Mouse (Mus musculus): ENCODE results near the gene Elf2. TPM values are rescaled to one million over a fixed set of nuclear protein-coding genes. Genes with fewer than 3 reads are reported as not detected.

The Elf2 gene
- polyA plus RNA-seq, 1 experiment from 2014 or later = 22.3 TPM

DNA sequence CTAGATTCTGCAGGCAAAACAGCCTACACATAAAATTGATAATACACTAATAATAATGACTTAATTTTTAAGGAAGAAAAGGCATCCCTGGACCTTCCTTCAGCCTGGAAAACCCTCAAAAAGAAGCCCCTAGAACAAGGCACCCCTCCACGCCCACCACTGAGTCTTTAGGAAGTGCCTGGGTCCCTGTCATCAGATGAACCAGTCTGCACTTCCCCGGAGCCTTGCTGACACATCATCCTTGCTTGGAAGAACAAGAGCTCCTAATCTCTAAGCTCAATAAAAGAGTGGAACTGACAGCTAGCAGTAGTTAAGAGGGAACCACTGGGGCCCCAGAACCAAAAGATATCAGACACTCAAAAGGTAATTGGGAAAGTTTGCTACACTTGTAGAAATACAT is 33.8 kb downstream of the Elf2 start:
- Histone ChIP-seq H3K4me2 (no peak overlapping the region), H3K9ac (no peak overlapping the region), H3K4me3 (replicated peaks) (no peak overlapping the region), H3K36me3 (replicated peaks) (peaks cover 63% of the 10 kb centered on the region), H3K27me3 (no peaks in the 10 kb centered on the region), H3K9me3 (replicated peaks) (no peaks in the 10 kb centered on the region), H3K4me1 (replicated peaks) (no peaks in the 10 kb centered on the region), H3K27ac (replicated peaks) (no peak overlapping the region)
- WGBS (ENCODE audit: insufficient replicate concordance) = 60% methylated on average over 2 of the region's 2 CpGs
- ATAC-seq (ENCODE audit: insufficient read depth) = no peak

DNA sequence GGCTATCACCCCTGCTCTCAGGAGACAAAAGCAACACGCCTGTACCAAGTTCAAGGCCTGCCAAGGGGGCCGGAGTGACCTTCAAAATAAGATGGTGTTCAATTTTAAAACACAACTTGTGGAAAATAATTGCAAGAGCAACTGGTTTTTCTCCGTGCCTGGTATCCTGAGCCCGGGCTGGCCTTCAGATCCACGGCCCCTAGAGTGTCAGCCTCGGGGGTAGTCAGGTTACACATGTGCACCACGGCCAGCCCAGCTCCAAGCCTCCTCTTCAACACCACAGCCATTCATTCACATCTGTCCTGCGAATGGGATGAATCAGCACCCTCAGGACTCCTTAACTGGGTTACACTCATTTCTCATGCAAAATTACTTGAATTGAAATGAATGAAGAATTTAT is 34.5 kb downstream of the Elf2 start:
- Histone ChIP-seq H3K9me3 (replicated peaks) (no peaks in the 10 kb centered on the region), H3K27me3 (no peaks in the 10 kb centered on the region), H3K4me1 (replicated peaks) (no peaks in the 10 kb centered on the region), H3K27ac (replicated peaks) (no peak overlapping the region), H3K4me2 (no peak overlapping the region), H3K4me3 (replicated peaks) (no peak overlapping the region), H3K36me3 (replicated peaks) (peaks cover 63% of the 10 kb centered on the region), H3K9ac (no peak overlapping the region)
- 87% methylated on average over 8 of the region's 8 CpGs for WGBS (ENCODE audit: insufficient replicate concordance)
- no peak for ATAC-seq (ENCODE audit: insufficient read depth)

DNA sequence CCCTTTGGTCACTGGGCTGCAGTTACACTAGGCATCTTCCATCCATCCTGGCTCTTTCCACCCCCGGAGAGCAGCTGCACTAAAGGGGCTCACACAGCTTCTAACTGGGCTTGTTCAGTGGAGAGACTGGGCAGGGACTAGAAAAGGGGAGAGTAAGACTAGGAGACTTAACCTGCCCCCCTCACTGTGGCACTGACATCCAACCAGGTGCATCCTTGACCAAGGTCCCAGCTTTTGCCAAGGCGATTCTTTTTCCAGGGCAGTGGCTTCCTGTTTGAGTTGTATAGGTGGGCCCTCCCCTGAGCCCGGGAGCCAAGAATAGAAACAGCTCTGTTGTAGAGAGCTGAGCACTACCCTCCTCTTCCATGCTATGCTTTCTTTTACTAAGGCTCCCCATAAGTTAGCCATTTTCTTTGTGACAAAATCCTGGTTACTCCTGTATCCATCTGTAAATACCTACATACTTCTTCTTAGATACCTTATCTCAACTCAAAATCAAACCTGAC is 37.4 kb downstream of the Elf2 start:
- Histone ChIP-seq H3K9me3 (replicated peaks) (no peaks in the 10 kb centered on the region), H3K4me2 (no peak overlapping the region), H3K27ac (replicated peaks) (no peak overlapping the region), H3K9ac (no peak overlapping the region), H3K4me1 (replicated peaks) (no peaks in the 10 kb centered on the region), H3K27me3 (no peaks in the 10 kb centered on the region), H3K36me3 (replicated peaks) (peaks cover 56% of the 10 kb centered on the region), H3K4me3 (replicated peaks) (no peak overlapping the region)
- no peak for ATAC-seq (ENCODE audit: insufficient read depth)
- WGBS (ENCODE audit: insufficient replicate concordance) = 76% methylated on average over 3 of the region's 3 CpGs

DNA sequence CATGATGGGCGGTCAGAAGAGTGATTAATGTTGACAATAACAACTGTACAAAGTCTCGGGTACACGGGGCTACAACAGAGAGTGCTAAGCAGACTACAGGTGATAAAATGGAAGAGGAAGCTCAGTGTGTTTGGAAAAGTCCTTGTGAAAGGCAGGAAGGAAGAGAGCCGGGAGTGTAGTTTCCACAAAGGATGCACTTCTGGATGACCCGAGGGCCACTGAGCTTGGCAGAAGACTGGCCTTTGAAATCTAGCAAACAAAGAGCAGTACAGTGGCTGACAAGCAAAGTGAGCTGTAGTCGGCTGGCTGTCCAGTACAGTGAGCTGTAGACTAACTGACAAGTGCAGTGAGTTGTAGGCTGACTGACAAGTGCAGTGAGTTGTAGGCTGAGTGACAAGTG is 38.9 kb downstream of the Elf2 start:
- H3K4me2 ChIP-seq = no peak overlapping the region
- H3K4me1 ChIP-seq (replicated peaks) = peaks cover 2% of the 10 kb centered on the region; the same call in 1 of the 2 replicates
- H3K9me3 ChIP-seq (replicated peaks) = no peaks in the 10 kb centered on the region
- no peak overlapping the region for H3K4me3 ChIP-seq (replicated peaks)
- H3K36me3 ChIP-seq (replicated peaks) = peaks cover 61% of the 10 kb centered on the region
- no peak overlapping the region for H3K9ac ChIP-seq
- ATAC-seq (ENCODE audit: insufficient read depth) = no peak
- H3K27ac ChIP-seq (replicated peaks) = no peak overlapping the region
- 69% methylated on average over 6 of the region's 6 CpGs for WGBS (ENCODE audit: insufficient replicate concordance)
- H3K27me3 ChIP-seq = no peaks in the 10 kb centered on the region

DNA sequence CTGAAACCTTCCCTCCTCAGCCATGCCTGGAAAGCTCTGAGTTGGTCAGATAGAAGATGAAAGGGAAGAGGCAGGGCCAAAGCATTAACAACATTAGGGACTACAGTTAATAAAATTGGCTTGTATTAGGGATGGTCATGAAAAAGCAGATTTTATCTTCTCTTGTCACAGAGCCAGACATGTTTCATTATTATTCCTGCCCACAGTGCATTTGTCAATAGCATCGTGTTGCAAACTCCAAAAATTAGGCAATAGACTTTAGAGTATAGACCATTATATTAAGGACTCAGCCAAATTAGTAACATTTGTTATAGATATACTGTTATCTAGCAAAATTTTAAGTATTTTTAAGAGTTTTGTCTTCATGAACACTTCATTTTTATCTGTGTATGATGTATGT is 43.7 kb downstream of the Elf2 start:
- no peak overlapping the region for H3K27ac ChIP-seq (replicated peaks)
- 69% methylated on average over 1 of the region's 1 CpGs for WGBS (ENCODE audit: insufficient replicate concordance)
- no peaks in the 10 kb centered on the region for H3K9me3 ChIP-seq (replicated peaks)

DNA sequence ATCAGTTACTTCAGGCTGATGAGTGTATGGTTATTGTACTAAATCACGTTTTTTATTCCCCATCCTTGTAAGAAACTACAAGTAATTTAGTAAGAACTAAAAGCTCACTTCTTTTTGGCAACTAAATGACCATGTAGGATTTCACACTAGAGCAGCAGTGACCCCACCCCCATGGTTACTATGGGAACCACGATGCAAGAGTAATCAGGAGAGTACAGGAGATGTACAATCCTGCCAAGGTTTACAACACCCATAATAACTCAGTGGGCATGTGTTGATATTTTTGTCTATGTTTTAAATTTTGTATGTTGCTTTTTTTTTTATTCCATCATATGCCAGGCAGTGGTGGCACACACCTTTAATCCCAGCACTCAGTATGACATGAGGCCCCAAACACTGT is 45.2 kb downstream of the Elf2 start:
- no peaks in the 10 kb centered on the region for H3K27me3 ChIP-seq
- WGBS (ENCODE audit: insufficient replicate concordance) = 67% methylated on average over 2 of the region's 2 CpGs
- peaks cover 53% of the 10 kb centered on the region for H3K36me3 ChIP-seq (replicated peaks)

More for the DNA sequence above, 43.7 kb downstream of the Elf2 start:
- Histone ChIP-seq H3K27me3 (no peaks in the 10 kb centered on the region), H3K4me1 (replicated peaks) (peaks cover 5% of the 10 kb centered on the region; the same call in 1 of the 2 replicates), H3K9ac (no peak overlapping the region), H3K36me3 (replicated peaks) (peaks cover 52% of the 10 kb centered on the region), H3K4me3 (replicated peaks) (no peak overlapping the region), H3K4me2 (no peak overlapping the region)
- no peak for ATAC-seq (ENCODE audit: insufficient read depth)

DNA sequence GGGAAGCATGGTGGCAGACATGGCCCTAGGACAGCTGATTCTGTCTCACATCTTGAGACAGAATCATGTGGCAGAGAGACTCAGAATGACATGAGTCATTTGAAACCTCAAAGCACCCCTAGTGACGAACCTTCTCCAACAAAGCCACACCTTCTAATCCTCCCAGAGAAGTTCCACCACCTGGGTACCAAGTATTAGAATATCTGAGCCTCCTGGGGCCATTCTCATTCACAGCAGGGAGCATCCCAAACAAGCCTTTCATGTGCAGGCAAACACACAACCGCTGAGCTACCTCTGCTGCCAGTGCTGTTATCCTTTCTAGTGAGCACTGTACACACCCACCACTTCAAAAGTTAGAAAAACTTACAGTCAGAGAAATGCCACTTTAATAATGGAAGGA is 46.2 kb downstream of the Elf2 start:
- ATAC-seq (ENCODE audit: insufficient read depth) = no peak
- Histone ChIP-seq H3K27me3 (no peaks in the 10 kb centered on the region), H3K4me3 (replicated peaks) (no peak overlapping the region), H3K27ac (replicated peaks) (no peak overlapping the region), H3K9me3 (replicated peaks) (no peaks in the 10 kb centered on the region), H3K4me1 (replicated peaks) (peaks cover 7% of the 10 kb centered on the region; the same call in 1 of the 2 replicates), H3K4me2 (no peak overlapping the region), H3K36me3 (replicated peaks) (peaks cover 51% of the 10 kb centered on the region), H3K9ac (no peak overlapping the region)
- 73% methylated on average over 2 of the region's 2 CpGs for WGBS (ENCODE audit: insufficient replicate concordance)

More for the DNA sequence above, 45.2 kb downstream of the Elf2 start:
- no peak overlapping the region for H3K4me3 ChIP-seq (replicated peaks)
- no peak for ATAC-seq (ENCODE audit: insufficient read depth)
- H3K9me3 ChIP-seq (replicated peaks) = no peaks in the 10 kb centered on the region
- no peak overlapping the region for H3K9ac ChIP-seq
- H3K4me1 ChIP-seq (replicated peaks) = peaks cover 5% of the 10 kb centered on the region; the same call in 1 of the 2 replicates
- H3K4me2 ChIP-seq = no peak overlapping the region
- H3K27ac ChIP-seq (replicated peaks) = no peak overlapping the region

DNA sequence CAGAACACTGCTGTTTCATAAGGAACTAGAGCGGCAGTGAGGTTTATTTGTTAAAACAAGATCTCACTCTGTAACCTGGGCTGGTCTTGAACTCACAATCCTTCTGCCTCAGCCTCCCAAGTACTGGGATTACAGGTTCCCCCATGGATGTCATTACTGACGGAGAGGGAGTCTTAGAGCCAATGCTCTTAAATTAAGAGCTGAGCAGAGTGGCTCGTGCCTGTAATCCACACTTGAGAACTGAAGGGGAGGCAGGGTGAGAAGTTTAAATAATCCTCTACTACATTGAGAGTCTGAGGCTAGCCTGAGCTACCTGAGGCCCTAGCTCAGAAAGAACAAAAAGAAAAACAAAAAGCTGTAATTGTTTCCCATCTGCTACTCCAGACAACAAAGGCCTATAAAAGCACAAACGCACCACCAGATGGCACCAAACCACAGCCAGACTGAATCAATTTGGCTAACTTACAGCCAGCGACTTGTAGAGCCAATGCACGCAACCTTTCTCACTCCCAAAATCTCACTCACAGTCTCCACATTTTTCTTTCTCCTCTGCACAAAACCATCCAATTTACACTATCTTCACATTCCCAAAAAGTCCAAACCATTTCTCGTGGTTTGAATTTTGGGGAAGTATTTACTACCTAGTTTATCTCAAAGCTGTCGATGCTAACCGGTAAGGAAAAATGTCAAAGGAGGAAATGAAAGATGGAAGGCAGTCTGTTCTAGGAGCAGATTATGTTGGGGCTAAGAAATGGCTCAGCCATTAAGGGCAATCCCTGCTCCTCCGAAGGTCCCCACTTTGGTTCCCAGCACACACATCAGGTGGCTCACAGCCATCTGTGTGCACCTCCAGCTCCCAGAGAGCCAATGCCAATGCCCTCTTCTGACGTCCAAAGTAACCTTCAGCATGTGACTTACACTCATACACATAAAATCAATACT is 51.3 kb downstream of the Elf2 start:
- Histone ChIP-seq H3K9me3 (replicated peaks) (no peaks in the 10 kb centered on the region), H3K4me2 (no peak overlapping the region), H3K27me3 (no peaks in the 10 kb centered on the region), H3K27ac (replicated peaks) (no peak overlapping the region), H3K9ac (no peak overlapping the region), H3K4me1 (replicated peaks) (0 out of 2 replicates have a peak, but pooled peaks cover 4% of the 10 kb centered on the region), H3K4me3 (replicated peaks) (no peak overlapping the region), H3K36me3 (replicated peaks) (peaks cover 38% of the 10 kb centered on the region)
- no peak for ATAC-seq (ENCODE audit: insufficient read depth)
- 57% methylated on average over 11 of the region's 11 CpGs for WGBS (ENCODE audit: insufficient replicate concordance)

DNA sequence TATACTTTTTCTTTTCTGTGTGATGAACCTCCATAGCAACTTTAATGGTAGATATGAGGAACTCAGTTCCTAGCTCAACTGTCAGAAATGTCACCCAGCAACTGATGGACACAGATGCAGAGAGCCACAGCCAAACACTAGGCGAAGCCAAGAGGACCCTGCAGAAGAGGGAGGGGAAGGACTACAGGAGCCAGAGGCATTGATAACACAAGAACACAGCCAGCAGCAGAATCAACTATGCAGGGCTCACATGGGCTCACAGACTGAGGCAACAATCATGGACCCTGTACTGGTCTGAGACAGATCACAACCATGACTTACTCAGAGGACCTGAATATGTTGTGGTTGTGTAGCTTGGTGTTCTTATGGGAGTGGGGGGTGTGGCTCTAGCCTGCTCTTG is 56.1 kb downstream of the Elf2 start:
- ATAC-seq (ENCODE audit: insufficient read depth) = no peak
- Histone ChIP-seq H3K36me3 (replicated peaks) (peaks cover 20% of the 10 kb centered on the region), H3K9me3 (replicated peaks) (no peaks in the 10 kb centered on the region), H3K27ac (replicated peaks) (no peak overlapping the region), H3K4me2 (no peak overlapping the region), H3K4me1 (replicated peaks) (peaks cover 16% of the 10 kb centered on the region; the same call in 1 of the 2 replicates), H3K4me3 (replicated peaks) (no peak overlapping the region), H3K9ac (no peak overlapping the region), H3K27me3 (no peaks in the 10 kb centered on the region)
- WGBS (ENCODE audit: insufficient replicate concordance) = 54% methylated on average over 1 of the region's 1 CpGs

DNA sequence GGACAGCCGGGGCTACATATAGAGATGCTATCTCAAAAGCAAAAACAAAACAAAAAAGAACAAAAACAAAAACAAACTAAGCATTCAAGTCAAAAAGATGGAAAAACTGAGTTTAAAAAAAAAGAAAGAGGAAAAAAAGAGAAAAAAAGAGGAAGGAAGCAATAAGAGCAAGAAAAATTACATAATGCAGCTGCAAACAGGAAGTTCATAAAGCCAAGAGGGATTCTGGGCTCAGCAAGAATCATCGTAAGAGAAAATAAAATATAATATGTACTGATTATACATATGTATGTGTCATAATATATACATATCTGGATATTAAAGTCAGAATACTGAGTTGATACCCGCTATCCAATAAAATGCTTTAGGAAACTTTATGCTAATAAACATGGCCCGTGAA is 58.7 kb downstream of the Elf2 start:
- peaks cover 32% of the 10 kb centered on the region for H3K4me1 ChIP-seq (replicated peaks)
- no peaks in the 10 kb centered on the region for H3K27me3 ChIP-seq
- no peak for ATAC-seq (ENCODE audit: insufficient read depth)
- no peak overlapping the region for H3K4me3 ChIP-seq (replicated peaks)
- H3K27ac ChIP-seq (replicated peaks) = no peak overlapping the region
- WGBS (ENCODE audit: insufficient replicate concordance) = 76% methylated on average over 4 of the region's 4 CpGs
- H3K9me3 ChIP-seq (replicated peaks) = no peaks in the 10 kb centered on the region
- H3K36me3 ChIP-seq (replicated peaks) = peaks cover 20% of the 10 kb centered on the region
- H3K4me2 ChIP-seq = no peak overlapping the region
- no peak overlapping the region for H3K9ac ChIP-seq

DNA sequence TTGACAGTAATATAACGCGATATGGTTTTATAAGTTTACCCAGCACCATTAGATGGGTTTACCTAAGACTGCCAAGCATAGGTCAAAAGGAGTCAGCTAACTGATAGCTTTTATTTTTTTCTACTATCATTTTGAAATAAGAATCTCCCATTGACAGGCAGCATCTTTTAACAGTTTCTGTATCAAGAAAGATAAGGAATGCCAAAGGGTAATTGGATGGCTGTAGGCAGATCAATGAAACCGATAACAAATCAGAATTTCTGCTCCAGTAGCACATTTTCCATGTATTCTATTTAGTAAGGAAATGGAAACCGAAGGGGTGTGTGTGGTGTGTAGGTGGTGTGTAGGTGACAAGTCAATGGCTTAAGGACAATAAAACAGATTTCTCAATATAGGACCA is 62.0 kb downstream of the Elf2 start:
- Histone ChIP-seq H3K36me3 (replicated peaks) (0 out of 2 replicates have a peak, but pooled peaks cover 1% of the 10 kb centered on the region), H3K27ac (replicated peaks) (0 out of 2 replicates have a peak overlapping the region, but pooled peaks have one; percentile 9), H3K4me2 (peak overlapping the region; percentile 92), H3K9me3 (replicated peaks) (no peaks in the 10 kb centered on the region), H3K27me3 (no peaks in the 10 kb centered on the region), H3K4me3 (replicated peaks) (no peak overlapping the region; the same call in 1 of the 2 replicates), H3K9ac (no peak overlapping the region), H3K4me1 (replicated peaks) (peaks cover 43% of the 10 kb centered on the region)
- ATAC-seq (ENCODE audit: insufficient read depth) = no peak
- 77% methylated on average over 4 of the region's 4 CpGs for WGBS (ENCODE audit: insufficient replicate concordance)

All from liver, embryonic 15.5 days (tissue).